Mouse (Mus musculus): ENCODE measurements at regions not wholly inside any gene's neighbourhood (a gene's known extent, or its start where the extent isn't known, plus 50 kb on each side); places are given as distances from the start of the nearest gene placed in this dataset.

DNA sequence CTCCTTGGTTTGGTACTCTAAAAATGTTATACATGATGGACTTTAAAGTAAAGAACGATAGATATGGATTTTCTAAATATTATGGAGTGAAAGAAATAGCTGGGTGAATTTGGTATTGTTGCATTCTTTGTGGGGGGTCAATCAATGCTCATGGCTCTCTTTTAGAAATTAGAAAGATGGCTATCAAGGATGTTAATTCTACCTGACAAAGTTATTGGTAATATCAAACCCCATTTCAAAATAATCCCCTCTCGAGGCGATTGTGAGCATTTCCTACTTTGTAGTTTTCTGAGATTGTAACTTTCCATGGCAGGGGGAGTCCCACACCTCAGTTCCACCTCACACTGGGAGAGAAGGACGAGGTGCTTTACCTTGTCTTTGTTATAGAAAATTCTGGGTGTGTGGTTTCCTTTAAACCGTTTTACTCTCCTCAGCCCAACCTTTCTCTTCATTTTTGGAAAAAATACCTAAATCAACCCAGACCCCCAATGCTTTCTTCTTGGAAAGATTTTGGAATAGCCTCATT, 421.3 kb upstream of the Ubash3b start:
- DNase-seq (ENCODE audit: low spot score) (peak; percentile 46), ATAC-seq (no peak)
- peaks cover 25% of the 10 kb centered on the region; the same call in 1 of the 2 replicates for H3K36me3 ChIP-seq (ENCODE audit: control insufficient read depth, insufficient read depth, low read length)
- H3K4me1 ChIP-seq (ENCODE audit: control insufficient read depth, insufficient read depth, low read length), result peaks cover 18% of the 10 kb centered on the region
- H3K9me3 ChIP-seq (replicated peaks; ENCODE audit: control insufficient read depth, low read length), result no peaks in the 10 kb centered on the region
- H3K4me3 ChIP-seq (ENCODE audit: low read depth, low read length), result peak overlapping the region; percentile 82
- H3K27ac ChIP-seq (ENCODE audit: low read depth, low read length), result peak overlapping the region; percentile 100
- WGBS, result 4% methylated on average over 5 of the region's 5 CpGs
- peak overlapping the region; percentile 76 for H3K4me2 ChIP-seq (ENCODE audit: low read length)
- peak overlapping the region; percentile 100 for H3K9ac ChIP-seq (ENCODE audit: low read length)
- no peaks in the 10 kb centered on the region for H3K27me3 ChIP-seq (replicated peaks; ENCODE audit: control insufficient read depth, insufficient read depth, low read length)

DNA sequence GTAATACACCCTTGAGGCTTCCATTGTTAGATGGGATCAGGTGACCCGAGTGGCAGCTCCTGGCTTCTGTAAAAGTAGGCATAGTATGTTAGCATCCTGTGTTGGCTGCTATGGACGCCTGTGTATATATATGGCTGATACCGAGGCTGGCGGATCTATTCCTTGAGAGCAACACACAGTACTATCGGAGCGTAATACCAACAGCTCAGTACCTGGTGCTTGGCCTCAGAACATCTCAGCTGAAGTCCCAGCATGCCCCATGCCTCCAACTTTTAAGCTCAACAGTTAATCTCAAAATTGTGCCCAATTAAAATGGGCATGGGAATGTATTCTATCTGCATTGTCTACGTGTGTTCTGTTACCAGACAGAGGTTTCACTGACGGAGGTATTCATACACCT, 420.7 kb upstream of the Ubash3b start:
- peak; percentile 81 for DNase-seq (ENCODE audit: low spot score)
- ATAC-seq, result peak; percentile 5; the same call in 1 of the 2 replicates
- WGBS, result under 1% methylated on average over 8 of the region's 8 CpGs

DNA sequence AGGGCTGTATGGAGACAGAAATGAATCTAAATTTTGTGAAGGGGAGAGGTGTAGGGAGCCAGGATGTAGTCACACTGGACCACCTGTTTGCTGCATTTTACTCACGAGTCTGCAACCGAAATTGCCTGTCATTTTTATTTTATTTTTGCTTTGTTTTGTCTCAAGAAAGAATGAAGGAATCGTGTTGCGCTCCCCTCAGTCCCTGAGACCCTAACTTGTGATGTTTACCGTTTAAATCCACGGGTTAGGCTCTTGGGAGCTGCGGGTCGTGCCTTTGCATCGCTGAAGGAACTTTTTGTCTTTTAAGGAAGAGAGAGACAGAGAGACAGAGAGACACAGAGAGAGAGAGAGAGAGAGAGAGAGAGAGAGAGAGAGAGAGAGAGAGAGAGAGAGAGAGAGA, 420.2 kb upstream of the Ubash3b start:
- H3K4me1 ChIP-seq (ENCODE audit: control insufficient read depth, insufficient read depth, low read length), result peaks cover 18% of the 10 kb centered on the region
- peak overlapping the region; percentile 100 for H3K9ac ChIP-seq (ENCODE audit: low read length)
- no peaks in the 10 kb centered on the region for H3K27me3 ChIP-seq (replicated peaks; ENCODE audit: control insufficient read depth, insufficient read depth, low read length)
- ATAC-seq, result no peak
- H3K27ac ChIP-seq (ENCODE audit: low read depth, low read length), result peak overlapping the region; percentile 100
- H3K36me3 ChIP-seq (ENCODE audit: control insufficient read depth, insufficient read depth, low read length), result peaks cover 15% of the 10 kb centered on the region; the same call in 1 of the 2 replicates
- H3K9me3 ChIP-seq (replicated peaks; ENCODE audit: control insufficient read depth, low read length), result no peaks in the 10 kb centered on the region
- peak overlapping the region; percentile 82 for H3K4me3 ChIP-seq (ENCODE audit: low read depth, low read length)
- peak overlapping the region; percentile 76 for H3K4me2 ChIP-seq (ENCODE audit: low read length)
- WGBS, result 4% methylated on average over 9 of the region's 9 CpGs
- no peak for DNase-seq (ENCODE audit: low spot score)

More for the DNA sequence above, 420.7 kb upstream of the Ubash3b start:
- H3K4me2 ChIP-seq (ENCODE audit: low read length), result peak overlapping the region; percentile 76
- no peaks in the 10 kb centered on the region for H3K27me3 ChIP-seq (replicated peaks; ENCODE audit: control insufficient read depth, insufficient read depth, low read length)
- no peaks in the 10 kb centered on the region for H3K9me3 ChIP-seq (replicated peaks; ENCODE audit: control insufficient read depth, low read length)
- H3K36me3 ChIP-seq (ENCODE audit: control insufficient read depth, insufficient read depth, low read length), result peaks cover 19% of the 10 kb centered on the region; the same call in 1 of the 2 replicates
- peak overlapping the region; percentile 100 for H3K9ac ChIP-seq (ENCODE audit: low read length)
- peaks cover 17% of the 10 kb centered on the region for H3K4me1 ChIP-seq (ENCODE audit: control insufficient read depth, insufficient read depth, low read length)
- peak overlapping the region; percentile 82 for H3K4me3 ChIP-seq (ENCODE audit: low read depth, low read length)
- peak overlapping the region; percentile 100 for H3K27ac ChIP-seq (ENCODE audit: low read depth, low read length)

DNA sequence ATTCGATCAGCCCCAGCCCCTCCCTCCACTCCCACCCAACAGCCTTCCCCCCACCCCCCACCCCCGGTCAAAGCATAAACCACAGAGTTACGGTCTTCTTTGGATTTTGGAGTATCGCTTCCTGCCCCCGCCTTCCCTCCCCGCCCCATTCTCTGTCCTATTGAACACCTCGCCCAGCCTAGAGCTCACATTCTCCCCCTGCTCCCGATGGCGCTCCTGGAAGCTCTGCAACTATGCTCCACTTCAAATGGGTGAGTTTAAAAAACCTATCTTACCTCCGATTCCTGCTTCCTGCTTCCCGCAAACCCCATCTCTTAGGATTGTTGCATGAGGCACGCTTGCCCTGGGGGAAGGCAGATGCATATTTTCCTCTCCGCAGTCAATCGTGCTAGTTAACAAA, 419.7 kb upstream of the Ubash3b start:
- DNase-seq (ENCODE audit: low spot score) (peak; percentile 76), ATAC-seq (peak; percentile 27)
- Histone ChIP-seq H3K9me3 (replicated peaks; ENCODE audit: control insufficient read depth, low read length) (no peaks in the 10 kb centered on the region), H3K9ac (ENCODE audit: low read length) (peak overlapping the region; percentile 100), H3K4me1 (ENCODE audit: control insufficient read depth, insufficient read depth, low read length) (peaks cover 23% of the 10 kb centered on the region), H3K4me2 (ENCODE audit: low read length) (peak overlapping the region; percentile 76), H3K27me3 (replicated peaks; ENCODE audit: control insufficient read depth, insufficient read depth, low read length) (no peaks in the 10 kb centered on the region), H3K36me3 (ENCODE audit: control insufficient read depth, insufficient read depth, low read length) (peaks cover 10% of the 10 kb centered on the region; the same call in 1 of the 2 replicates), H3K27ac (ENCODE audit: low read depth, low read length) (peak overlapping the region; percentile 100), H3K4me3 (ENCODE audit: low read depth, low read length) (peak overlapping the region; percentile 82)
- 0% methylated on average over 14 of the region's 14 CpGs for WGBS

DNA sequence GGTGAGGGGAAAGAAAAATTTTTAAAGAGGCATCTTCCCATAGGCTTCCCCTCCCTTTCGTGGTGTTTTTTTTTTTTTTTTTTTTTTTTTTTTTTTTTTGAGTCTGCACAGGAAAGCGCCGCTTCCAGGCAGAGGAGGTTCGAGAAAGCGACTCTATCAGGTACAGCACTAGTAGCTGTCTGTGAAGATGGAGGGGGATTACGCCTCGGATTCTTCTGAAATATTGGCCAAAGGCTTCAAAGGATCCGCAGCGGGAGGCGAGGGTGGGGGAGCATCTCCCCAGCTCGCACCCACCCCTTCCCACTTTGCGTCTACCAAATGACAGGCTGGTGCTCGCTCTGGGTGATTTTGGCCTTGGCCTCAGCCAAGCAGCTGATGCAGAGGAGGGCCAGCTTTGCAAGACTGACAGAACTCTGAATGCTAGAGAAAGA, 419.1 kb upstream of the Ubash3b start:
- 0% methylated on average over 13 of the region's 13 CpGs for WGBS
- H3K4me2 ChIP-seq (ENCODE audit: low read length), result peak overlapping the region; percentile 76
- peak overlapping the region; percentile 100 for H3K9ac ChIP-seq (ENCODE audit: low read length)
- peak overlapping the region; percentile 100 for H3K27ac ChIP-seq (ENCODE audit: low read depth, low read length)
- peak overlapping the region; percentile 82 for H3K4me3 ChIP-seq (ENCODE audit: low read depth, low read length)
- H3K9me3 ChIP-seq (replicated peaks; ENCODE audit: control insufficient read depth, low read length), result no peaks in the 10 kb centered on the region
- DNase-seq (ENCODE audit: low spot score) (peak; percentile 96), ATAC-seq (peak; percentile 68)
- no peaks in the 10 kb centered on the region for H3K27me3 ChIP-seq (replicated peaks; ENCODE audit: control insufficient read depth, insufficient read depth, low read length)
- H3K36me3 ChIP-seq (ENCODE audit: control insufficient read depth, insufficient read depth, low read length), result peaks cover 5% of the 10 kb centered on the region; the same call in 1 of the 2 replicates
- H3K4me1 ChIP-seq (ENCODE audit: control insufficient read depth, insufficient read depth, low read length), result peaks cover 28% of the 10 kb centered on the region

DNA sequence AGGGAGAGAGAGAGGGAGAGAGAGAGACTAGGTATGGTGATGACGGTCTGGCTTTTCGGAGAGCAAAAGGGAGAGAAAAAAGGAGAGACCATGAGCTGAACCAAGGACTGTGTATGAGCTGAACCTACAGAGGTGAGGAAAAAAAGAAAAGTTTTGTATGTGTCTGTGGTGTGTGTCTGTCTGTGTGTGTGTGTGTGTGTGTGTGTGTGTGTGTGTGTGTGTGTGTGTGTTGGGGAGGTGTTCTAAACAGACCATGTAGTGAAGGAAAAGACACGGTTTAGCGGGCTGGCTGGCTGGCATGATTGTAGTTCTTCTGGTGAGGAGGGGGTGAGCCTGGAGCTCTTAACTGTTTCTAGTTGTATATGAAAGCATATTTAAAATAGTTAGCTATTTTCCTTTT, 418.6 kb upstream of the Ubash3b start:
- 0% methylated on average over 4 of the region's 4 CpGs for WGBS
- H3K27ac ChIP-seq (ENCODE audit: low read depth, low read length), result peak overlapping the region; percentile 100
- peak; percentile 66 for DNase-seq (ENCODE audit: low spot score)
- H3K27me3 ChIP-seq (replicated peaks; ENCODE audit: control insufficient read depth, insufficient read depth, low read length), result no peaks in the 10 kb centered on the region
- peak overlapping the region; percentile 76 for H3K4me2 ChIP-seq (ENCODE audit: low read length)
- H3K9me3 ChIP-seq (replicated peaks; ENCODE audit: control insufficient read depth, low read length), result no peaks in the 10 kb centered on the region
- H3K4me1 ChIP-seq (ENCODE audit: control insufficient read depth, insufficient read depth, low read length), result peaks cover 28% of the 10 kb centered on the region
- ATAC-seq, result 0 out of 2 replicates have a peak, but pooled peaks have one; percentile 9
- H3K36me3 ChIP-seq (ENCODE audit: control insufficient read depth, insufficient read depth, low read length), result peaks cover 5% of the 10 kb centered on the region; the same call in 1 of the 2 replicates
- H3K4me3 ChIP-seq (ENCODE audit: low read depth, low read length), result peak overlapping the region; percentile 82
- peak overlapping the region; percentile 100 for H3K9ac ChIP-seq (ENCODE audit: low read length)

GRCm38 (mm10) chr9:41579107-41580014, 417.9 kb upstream of the Ubash3b start:
- peak overlapping the region; percentile 100 for H3K27ac ChIP-seq (ENCODE audit: low read depth, low read length)
- peak overlapping the region; percentile 100 for H3K9ac ChIP-seq (ENCODE audit: low read length)
- peak overlapping the region; percentile 76 for H3K4me2 ChIP-seq (ENCODE audit: low read length)
- ATAC-seq, result peak; percentile 64
- peak; percentile 95 for DNase-seq (ENCODE audit: low spot score)
- H3K9me3 ChIP-seq (replicated peaks; ENCODE audit: control insufficient read depth, low read length), result no peaks in the 10 kb centered on the region
- WGBS, result 13% methylated on average over 12 of the region's 13 CpGs
- H3K4me1 ChIP-seq (ENCODE audit: control insufficient read depth, insufficient read depth, low read length), result peaks cover 28% of the 10 kb centered on the region
- H3K27me3 ChIP-seq (replicated peaks; ENCODE audit: control insufficient read depth, insufficient read depth, low read length), result no peaks in the 10 kb centered on the region
- peaks cover 5% of the 10 kb centered on the region; the same call in 1 of the 2 replicates for H3K36me3 ChIP-seq (ENCODE audit: control insufficient read depth, insufficient read depth, low read length)
- peak overlapping the region; percentile 82 for H3K4me3 ChIP-seq (ENCODE audit: low read depth, low read length)

GRCm38 (mm10) chr9:41578221-41579106, 417.0 kb upstream of the Ubash3b start:
- Histone ChIP-seq H3K27me3 (replicated peaks; ENCODE audit: control insufficient read depth, insufficient read depth, low read length) (no peaks in the 10 kb centered on the region), H3K9ac (ENCODE audit: low read length) (peak overlapping the region; percentile 100), H3K4me1 (ENCODE audit: control insufficient read depth, insufficient read depth, low read length) (peaks cover 28% of the 10 kb centered on the region), H3K4me3 (ENCODE audit: low read depth, low read length) (peak overlapping the region; percentile 82), H3K9me3 (replicated peaks; ENCODE audit: control insufficient read depth, low read length) (no peaks in the 10 kb centered on the region), H3K36me3 (ENCODE audit: control insufficient read depth, insufficient read depth, low read length) (peaks cover 3% of the 10 kb centered on the region; the same call in 1 of the 2 replicates), H3K4me2 (ENCODE audit: low read length) (peak overlapping the region; percentile 76), H3K27ac (ENCODE audit: low read depth, low read length) (peak overlapping the region; percentile 100)
- DNase-seq (ENCODE audit: low spot score) (peak; percentile 63), ATAC-seq (no peak)
- WGBS, result 31% methylated on average over 14 of the region's 14 CpGs
